Mouse (Mus musculus) G1E (cell line): ENCODE results near the gene Bmp8a. TPM values are rescaled to one million over a fixed set of nuclear protein-coding genes. Genes with fewer than 3 reads are reported as not detected.
"Not testable (repeated sequence)": the region's sequence is repeated elsewhere in the genome, so short reads cannot be mapped to it uniquely, and the experiment has no call there.

ENCODE experiments used
- ATAC-seq: 2 replicates; pipeline ENCODE4 v1.8.0; 2016; ENCODE audit warnings: mild to moderate bottlenecking; ENCODE audit not compliant: insufficient number of reproducible peaks, poor library complexity, low FRiP score, severe bottlenecking; ENCODE audit errors: extremely low read depth
- DNase-seq: peaks from one replicate; pipeline ENCODE4 v3.0.0; 2012; ENCODE audit warnings: low spot score
- H3K27me3 ChIP-seq: 2 replicates; pipeline ENCODE4 v1.6.1; 2012; ENCODE audit warnings: mild to moderate bottlenecking, low read length, inconsistent platforms; ENCODE audit not compliant: insufficient read depth
- H3K36me3 ChIP-seq: replicated peaks from 2 replicates; pipeline ENCODE3; 2012; ENCODE audit warnings: mild to moderate bottlenecking, inconsistent platforms
- H3K4me1 ChIP-seq: 2 replicates; pipeline ENCODE4 v1.6.1; 2012; ENCODE audit warnings: low read depth, low read length, inconsistent platforms, mixed read lengths; ENCODE audit not compliant: insufficient read depth
- H3K4me3 ChIP-seq: 2 replicates; pipeline ENCODE4 v1.5.1; 2012; ENCODE audit warnings: low read depth, mild to moderate bottlenecking, inconsistent platforms, low read length, moderate library complexity, mixed read lengths
- H3K9me3 ChIP-seq: replicated peaks from 2 replicates; pipeline ENCODE4 v1.6.1; 2012; ENCODE audit warnings: inconsistent platforms
- CTCF ChIP-seq: IDR thresholded peaks from 2 replicates; pipeline ENCODE4 v1.5.1; 2012; ENCODE audit warnings: low read depth, low read length, inconsistent platforms, mixed read lengths
- GATA1 ChIP-seq: IDR thresholded peaks from 2 replicates; pipeline ENCODE4 v1.6.1; 2012; ENCODE audit warnings: borderline replicate concordance, low read length, inconsistent platforms, mixed read lengths
- GATA2 ChIP-seq: IDR thresholded peaks from 2 replicates; pipeline ENCODE4 v1.6.1; 2012; ENCODE audit warnings: low read depth, low read length, inconsistent platforms, borderline replicate concordance
- POLR2AphosphoS5 ChIP-seq: IDR thresholded peaks from 2 replicates; pipeline ENCODE4 v1.6.1; 2012; ENCODE audit warnings: low read depth, low read length, inconsistent platforms; ENCODE audit not compliant: insufficient replicate concordance
- TAL1 ChIP-seq: conservative IDR thresholded peaks from 2 replicates; pipeline ENCODE4 v1.6.1; 2012; ENCODE audit warnings: low read depth, low read length, inconsistent platforms, mixed read lengths
- polyA plus RNA-seq: library from polyadenylated mRNA; stranded (reverse); fragments of >175 nt; gene quantifications from 2 replicates; pipeline ENCODE4 v1.2.3, GENCODE M21; 2012
- total RNA-seq, 2 experiments: library from RNA; stranded (forward) in 1 of 2; stranded (reverse) in 1 of 2; fragments of 200-1000 nt in 1 of 2; fragments of >200 nt in 1 of 2; fragmentation: Nextera tagmentation in 1 of 2; gene quantifications; 2 replicates each; pipeline ENCODE4 v1.2.3; 2014 to 2017

Bmp8a gene
- total and polyA plus RNA-seq, 3 experiments: 0.05 to 0.10 TPM; not detected in 1

- Histone ChIP-seq H3K9me3 (no peaks in the 10 kb centered on the region), H3K4me3 (no peak overlapping the region), H3K4me1 (no peaks in the 10 kb centered on the region), H3K36me3 (peaks cover 84% of the 10 kb centered on the region), H3K27me3 (no peaks in the 10 kb centered on the region)
- TF ChIP-seq TAL1 (no peak), POLR2AphosphoS5 (no peak), CTCF (no peak), GATA1 (no peak), GATA2 (no peak)
- DNase-seq (no peak), ATAC-seq (no peak)
These were observed 10.3 kb upstream of the Bmp8a start for GRCm38 (mm10) chr4:123353271-123353877.

GRCm38 (mm10) chr4:123343471-123343789, 378 bp upstream of the Bmp8a start:
- H3K4me1 ChIP-seq: peaks cover 15% of the 10 kb centered on the region
- DNase-seq: no peak
- H3K27me3 ChIP-seq: peaks cover 41% of the 10 kb centered on the region
- H3K9me3 ChIP-seq: peaks cover 8% of the 10 kb centered on the region
- TF ChIP-seq GATA2: no peak
- no peak for TF ChIP-seq POLR2AphosphoS5
- no peak for TF ChIP-seq CTCF
- no peak for TF ChIP-seq TAL1
- TF ChIP-seq GATA1: no peak
- ATAC-seq: no peak
- H3K4me3 ChIP-seq: peak overlapping the region; percentile 69; the same call in 1 of the 2 replicates
- peaks cover under 1% of the 10 kb centered on the region for H3K36me3 ChIP-seq

- Histone ChIP-seq H3K4me3 (peak overlapping the region; percentile 69; the same call in 1 of the 2 replicates), H3K9me3 (peaks cover 8% of the 10 kb centered on the region), H3K4me1 (peaks cover 15% of the 10 kb centered on the region), H3K36me3 (no peaks in the 10 kb centered on the region), H3K27me3 (peaks cover 43% of the 10 kb centered on the region)
- ATAC-seq: no peak
- DNase-seq: no peak
- TF ChIP-seq CTCF (no peak), TAL1 (no peak), GATA1 (no peak), POLR2AphosphoS5 (no peak), GATA2 (no peak)
These were observed 886 bp downstream of the Bmp8a start for GRCm38 (mm10) chr4:123342091-123342641.

GRCm38 (mm10) chr4:123340232-123340631, 2.8 kb downstream of the Bmp8a start:
- ATAC-seq: no peak

GRCm38 (mm10) chr4:123337693-123338092, 5.4 kb downstream of the Bmp8a start:
- TF ChIP-seq POLR2AphosphoS5 (no peak), GATA2 (no peak), TAL1 (no peak), GATA1 (no peak)
- Histone ChIP-seq H3K4me1 (peaks cover 6% of the 10 kb centered on the region), H3K4me3 (no peak overlapping the region), H3K9me3 (peaks cover 8% of the 10 kb centered on the region), H3K27me3 (peaks cover 38% of the 10 kb centered on the region), H3K36me3 (no peaks in the 10 kb centered on the region)
- DNase-seq: no peak
- no peak for ATAC-seq

More at GRCm38 (mm10) chr4:123340232-123340631, 2.8 kb downstream of the Bmp8a start:
- TF ChIP-seq CTCF: no peak
- no peak for TF ChIP-seq POLR2AphosphoS5
- no peak for TF ChIP-seq GATA2
- no peak for TF ChIP-seq TAL1
- no peak for TF ChIP-seq GATA1
- no peak for DNase-seq
- Histone ChIP-seq H3K4me1 (peaks cover 15% of the 10 kb centered on the region), H3K9me3 (peaks cover 8% of the 10 kb centered on the region), H3K36me3 (no peaks in the 10 kb centered on the region), H3K4me3 (no peak overlapping the region), H3K27me3 (peaks cover 50% of the 10 kb centered on the region)

- Histone ChIP-seq H3K4me1 (no peaks in the 10 kb centered on the region), H3K4me3 (no peak overlapping the region), H3K36me3 (no peaks in the 10 kb centered on the region), H3K9me3 (peaks cover 4% of the 10 kb centered on the region), H3K27me3 (peaks cover 23% of the 10 kb centered on the region)
- DNase-seq: no peak
- ATAC-seq: no peak
- TF ChIP-seq GATA1: no peak
- no peak for TF ChIP-seq POLR2AphosphoS5
- no peak for TF ChIP-seq CTCF
- TF ChIP-seq GATA2: no peak
- no peak for TF ChIP-seq TAL1
These were observed 7.1 kb downstream of the Bmp8a start for GRCm38 (mm10) chr4:123335796-123336585.

GRCm38 (mm10) chr4:123335244-123335643, 7.8 kb downstream of the Bmp8a start:
- H3K9me3 ChIP-seq, H3K4me1 ChIP-seq, DNase-seq, H3K4me3 ChIP-seq, ATAC-seq, H3K36me3 ChIP-seq: not testable (repeated sequence)
- H3K27me3 ChIP-seq: peaks cover 19% of the 10 kb centered on the region
